Mouse (Mus musculus): ENCODE measurements at regions not wholly inside any gene's neighbourhood (a gene's known extent, or its start where the extent isn't known, plus 50 kb on each side); places are given as distances from the start of the nearest gene placed in this dataset.

DNA sequence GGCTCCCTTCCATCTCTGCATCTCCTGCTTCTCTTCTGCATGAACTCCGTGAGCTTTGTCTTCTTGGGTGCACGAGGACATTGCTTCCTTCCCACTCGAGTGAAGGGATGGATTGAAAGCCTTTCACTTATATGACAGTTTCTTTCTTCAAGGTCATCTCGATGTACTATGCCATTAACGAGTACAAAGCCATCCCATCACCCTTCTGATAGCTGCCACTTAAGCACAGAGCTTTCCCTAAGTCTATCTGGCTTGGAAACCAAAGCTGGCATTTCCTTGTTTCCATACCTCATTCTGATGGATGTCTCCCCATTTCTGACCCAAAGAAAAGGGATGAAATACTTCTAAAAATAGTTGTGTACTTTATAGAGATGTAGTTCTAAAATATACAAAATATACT is 366.5 kb upstream of the Atp11b start:
- H3K4me1 ChIP-seq (replicated peaks; ENCODE audit: insufficient read depth, low read length): no peaks in the 10 kb centered on the region
- H3K4me3 ChIP-seq (replicated peaks; ENCODE audit: low read depth, low read length): no peak overlapping the region
- DNase-seq (ENCODE audit: low spot score) (no peak), ATAC-seq (replicated peaks; ENCODE audit: low FRiP score, low read depth) (no peak)
- H3K27me3 ChIP-seq (ENCODE audit: insufficient read depth, low read length): no peaks in the 10 kb centered on the region
- H3K4me2 ChIP-seq (ENCODE audit: low read length): no peak overlapping the region
- no peak for TF ChIP-seq CTCF (IDR thresholded peaks at IDR 0.05; ENCODE audit: low read depth)
- no peaks in the 10 kb centered on the region for H3K36me3 ChIP-seq (ENCODE audit: insufficient read depth, low read length)
- no peaks in the 10 kb centered on the region for H3K9me3 ChIP-seq (replicated peaks; ENCODE audit: low read length)
- H3K27ac ChIP-seq: no peak overlapping the region
- WGBS: 79% methylated on average over 5 of the region's 5 CpGs
- no peak overlapping the region for H3K9ac ChIP-seq (ENCODE audit: low read depth, low read length)

DNA sequence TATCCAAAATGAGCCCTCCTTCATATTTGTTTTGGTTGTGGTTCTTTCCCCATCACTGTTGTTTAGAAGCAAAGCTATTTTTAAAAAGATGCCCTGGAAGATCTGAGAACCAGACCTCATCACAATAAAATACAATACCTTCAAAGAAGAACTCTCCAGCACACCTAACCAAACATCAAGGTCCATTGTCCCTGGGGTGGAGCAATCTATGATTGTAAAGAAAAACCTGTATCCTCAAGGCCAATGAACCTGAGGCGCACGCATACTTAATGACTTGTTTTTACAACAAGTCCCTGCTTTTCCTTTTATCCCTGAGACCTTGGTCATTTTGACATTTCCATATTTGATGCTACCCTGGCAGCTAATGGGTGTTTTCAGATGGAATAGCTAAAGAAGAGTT is 361.2 kb upstream of the Atp11b start:
- no peak overlapping the region for H3K4me2 ChIP-seq (ENCODE audit: low read length)
- H3K27me3 ChIP-seq (ENCODE audit: insufficient read depth, low read length): no peaks in the 10 kb centered on the region
- H3K9ac ChIP-seq (ENCODE audit: low read depth, low read length): no peak overlapping the region
- no peaks in the 10 kb centered on the region for H3K4me1 ChIP-seq (replicated peaks; ENCODE audit: insufficient read depth, low read length)
- DNase-seq (ENCODE audit: low spot score) (no peak), ATAC-seq (replicated peaks; ENCODE audit: low FRiP score, low read depth) (no peak)
- H3K27ac ChIP-seq: no peak overlapping the region
- 82% methylated on average over 2 of the region's 2 CpGs for WGBS
- H3K9me3 ChIP-seq (replicated peaks; ENCODE audit: low read length): no peaks in the 10 kb centered on the region
- no peak overlapping the region for H3K4me3 ChIP-seq (replicated peaks; ENCODE audit: low read depth, low read length)
- no peaks in the 10 kb centered on the region for H3K36me3 ChIP-seq (ENCODE audit: insufficient read depth, low read length)
- TF ChIP-seq CTCF (IDR thresholded peaks at IDR 0.05; ENCODE audit: low read depth): no peak

DNA sequence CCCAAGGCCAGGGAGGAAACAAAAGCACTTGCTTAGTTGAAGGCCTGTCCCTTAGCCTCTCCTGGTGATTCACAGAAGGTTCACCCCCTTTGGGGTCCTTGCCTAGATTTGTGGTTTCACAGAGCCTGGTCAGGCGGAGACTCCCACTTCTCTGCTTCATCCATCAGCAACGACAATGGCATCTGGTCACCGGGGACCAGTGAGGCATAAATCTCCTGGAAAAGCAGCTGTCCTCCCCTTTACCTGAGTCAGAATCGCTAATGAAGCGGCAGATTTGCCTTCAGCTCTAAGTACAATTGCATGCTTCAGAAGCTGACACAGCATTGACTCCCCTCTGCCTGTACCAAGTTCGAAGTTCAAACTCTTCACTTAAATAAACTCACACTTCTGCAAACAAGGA is 353.7 kb upstream of the Atp11b start:
- Histone ChIP-seq H3K27ac (no peak overlapping the region), H3K36me3 (ENCODE audit: insufficient read depth, low read length) (no peaks in the 10 kb centered on the region), H3K4me3 (replicated peaks; ENCODE audit: low read depth, low read length) (no peak overlapping the region), H3K9me3 (replicated peaks; ENCODE audit: low read length) (no peaks in the 10 kb centered on the region), H3K27me3 (ENCODE audit: insufficient read depth, low read length) (no peaks in the 10 kb centered on the region), H3K4me1 (replicated peaks; ENCODE audit: insufficient read depth, low read length) (no peaks in the 10 kb centered on the region), H3K4me2 (ENCODE audit: low read length) (no peak overlapping the region), H3K9ac (ENCODE audit: low read depth, low read length) (no peak overlapping the region)
- ATAC-seq (replicated peaks; ENCODE audit: low FRiP score, low read depth) (peak; percentile 80), DNase-seq (ENCODE audit: low spot score) (peak; percentile 78)
- no peak for TF ChIP-seq CTCF (IDR thresholded peaks at IDR 0.05; ENCODE audit: low read depth)
- 16% methylated on average over 6 of the region's 6 CpGs for WGBS

DNA sequence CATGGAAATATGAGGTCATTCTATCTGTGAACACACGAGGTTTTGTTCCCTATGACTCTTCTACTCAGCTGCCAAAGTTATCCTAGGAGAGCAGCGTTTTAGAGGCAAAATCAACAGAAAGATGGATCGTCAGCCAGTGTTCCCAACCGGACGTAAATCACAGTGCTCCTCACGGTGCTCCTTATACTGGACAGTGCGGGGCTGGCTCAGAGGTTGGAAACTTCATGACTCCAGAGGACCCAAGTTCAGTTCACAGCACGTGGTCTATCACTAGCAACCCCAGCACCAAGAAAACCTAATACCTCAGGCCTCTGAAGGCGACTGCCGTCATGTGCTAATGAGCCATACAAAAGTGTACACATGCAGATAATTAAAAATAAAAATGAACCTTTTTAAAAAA is 351.2 kb upstream of the Atp11b start:
- ATAC-seq (replicated peaks; ENCODE audit: low FRiP score, low read depth) (no peak), DNase-seq (ENCODE audit: low spot score) (no peak)
- Histone ChIP-seq H3K9me3 (replicated peaks; ENCODE audit: low read length) (no peaks in the 10 kb centered on the region), H3K36me3 (ENCODE audit: insufficient read depth, low read length) (no peaks in the 10 kb centered on the region), H3K4me3 (replicated peaks; ENCODE audit: low read depth, low read length) (no peak overlapping the region), H3K27me3 (ENCODE audit: insufficient read depth, low read length) (no peaks in the 10 kb centered on the region), H3K4me1 (replicated peaks; ENCODE audit: insufficient read depth, low read length) (no peaks in the 10 kb centered on the region), H3K27ac (no peak overlapping the region), H3K4me2 (ENCODE audit: low read length) (no peak overlapping the region), H3K9ac (ENCODE audit: low read depth, low read length) (no peak overlapping the region)
- no peak for TF ChIP-seq CTCF (IDR thresholded peaks at IDR 0.05; ENCODE audit: low read depth)
- 71% methylated on average over 10 of the region's 10 CpGs for WGBS

DNA sequence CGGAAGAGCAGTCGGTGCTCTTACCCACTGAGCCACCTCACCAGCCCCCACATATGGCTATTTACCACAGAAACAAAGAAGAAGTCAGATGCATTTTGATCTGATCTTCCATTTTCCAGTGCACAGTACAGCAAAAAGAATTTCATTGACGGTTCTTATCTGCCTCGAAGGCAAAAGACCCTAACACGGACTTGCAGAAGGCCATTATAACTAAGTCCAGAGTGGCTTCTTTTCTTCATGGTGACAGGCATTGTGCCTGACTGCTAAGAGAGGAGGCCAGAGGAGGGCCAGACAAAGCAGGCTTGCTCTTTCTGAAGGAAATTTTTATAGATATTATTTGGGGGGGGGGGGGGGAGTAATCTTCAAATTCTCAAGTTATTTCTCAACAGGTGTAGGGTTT is 350.0 kb upstream of the Atp11b start:
- 90% methylated on average over 5 of the region's 5 CpGs for WGBS

DNA sequence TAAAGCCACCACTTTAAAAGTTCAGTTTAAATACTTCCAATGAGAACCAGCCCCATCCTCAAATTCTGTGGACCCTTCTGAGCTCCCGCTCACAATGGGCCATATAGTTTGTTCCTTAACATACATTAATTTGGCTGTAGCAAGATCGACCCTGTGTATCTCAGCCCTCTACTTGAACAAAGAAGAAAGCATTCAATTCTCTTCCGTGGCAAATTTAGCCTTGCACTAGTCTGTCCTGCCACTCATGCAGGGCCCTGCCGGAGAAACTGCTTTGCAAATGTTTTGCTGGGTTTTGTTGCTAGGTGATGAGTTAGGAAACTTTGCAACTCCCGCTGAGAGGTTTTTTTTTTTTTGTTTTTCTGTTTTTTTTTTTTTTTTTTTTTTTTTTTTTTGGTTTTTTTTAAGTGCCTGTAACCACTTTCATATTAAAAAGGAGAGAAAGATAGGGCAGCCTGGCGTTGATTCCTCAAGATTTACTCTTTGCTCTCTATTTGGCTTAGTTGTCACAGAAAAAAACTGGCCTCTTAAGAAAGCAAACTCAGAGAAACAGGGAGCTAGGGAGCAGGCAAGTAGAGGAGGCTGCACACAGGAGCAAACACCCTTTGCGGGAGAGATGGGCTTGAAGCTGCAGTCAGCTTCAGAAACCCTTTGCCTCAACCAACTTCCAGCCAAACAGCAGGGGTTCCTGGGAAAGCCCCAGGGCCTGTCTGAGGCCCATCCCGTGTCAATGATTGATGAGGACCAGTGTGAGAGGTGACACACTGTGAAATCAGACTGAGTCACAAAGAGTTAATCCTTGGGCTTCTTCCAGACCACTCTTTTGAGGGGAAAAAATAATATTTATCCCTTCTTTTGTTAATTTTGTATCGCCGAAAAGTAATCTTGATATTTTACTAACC is 349.2 kb upstream of the Atp11b start:
- Histone ChIP-seq H3K9me3 (replicated peaks; ENCODE audit: low read length) (no peaks in the 10 kb centered on the region), H3K4me3 (replicated peaks; ENCODE audit: low read depth, low read length) (no peak overlapping the region), H3K27me3 (ENCODE audit: insufficient read depth, low read length) (no peaks in the 10 kb centered on the region), H3K27ac (0 out of 2 replicates have a peak overlapping the region, but pooled peaks have one; percentile 31), H3K36me3 (ENCODE audit: insufficient read depth, low read length) (no peaks in the 10 kb centered on the region), H3K4me1 (replicated peaks; ENCODE audit: insufficient read depth, low read length) (no peaks in the 10 kb centered on the region), H3K4me2 (ENCODE audit: low read length) (peak overlapping the region; percentile 13), H3K9ac (ENCODE audit: low read depth, low read length) (no peak overlapping the region)
- WGBS: 15% methylated on average over 10 of the region's 10 CpGs
- peak; percentile 33 for DNase-seq (ENCODE audit: low spot score)
- TF ChIP-seq CTCF (IDR thresholded peaks at IDR 0.05; ENCODE audit: low read depth): no peak
- 0 out of 2 replicates have a peak, but pooled peaks have one; percentile 55 for ATAC-seq (replicated peaks; ENCODE audit: low FRiP score, low read depth)

More for the DNA sequence above, 350.0 kb upstream of the Atp11b start:
- no peak for ATAC-seq (replicated peaks; ENCODE audit: low FRiP score, low read depth)
- no peak overlapping the region for H3K4me2 ChIP-seq (ENCODE audit: low read length)
- no peaks in the 10 kb centered on the region for H3K27me3 ChIP-seq (ENCODE audit: insufficient read depth, low read length)
- no peak overlapping the region for H3K27ac ChIP-seq
- no peak for TF ChIP-seq CTCF (IDR thresholded peaks at IDR 0.05; ENCODE audit: low read depth)
- H3K9ac ChIP-seq (ENCODE audit: low read depth, low read length): no peak overlapping the region
- no peak overlapping the region for H3K4me3 ChIP-seq (replicated peaks; ENCODE audit: low read depth, low read length)
- DNase-seq (ENCODE audit: low spot score): no peak
- no peaks in the 10 kb centered on the region for H3K9me3 ChIP-seq (replicated peaks; ENCODE audit: low read length)
- no peaks in the 10 kb centered on the region for H3K4me1 ChIP-seq (replicated peaks; ENCODE audit: insufficient read depth, low read length)
- no peaks in the 10 kb centered on the region for H3K36me3 ChIP-seq (ENCODE audit: insufficient read depth, low read length)
